Mouse (Mus musculus): ENCODE measurements around the gene Mcub. TPM values are rescaled to one million over a fixed set of nuclear protein-coding genes. Genes with fewer than 3 reads are reported as not detected.

Gene Mcub
- polyA plus RNA-seq, 1 experiment from 2014 or later = 13.7 TPM

DNA sequence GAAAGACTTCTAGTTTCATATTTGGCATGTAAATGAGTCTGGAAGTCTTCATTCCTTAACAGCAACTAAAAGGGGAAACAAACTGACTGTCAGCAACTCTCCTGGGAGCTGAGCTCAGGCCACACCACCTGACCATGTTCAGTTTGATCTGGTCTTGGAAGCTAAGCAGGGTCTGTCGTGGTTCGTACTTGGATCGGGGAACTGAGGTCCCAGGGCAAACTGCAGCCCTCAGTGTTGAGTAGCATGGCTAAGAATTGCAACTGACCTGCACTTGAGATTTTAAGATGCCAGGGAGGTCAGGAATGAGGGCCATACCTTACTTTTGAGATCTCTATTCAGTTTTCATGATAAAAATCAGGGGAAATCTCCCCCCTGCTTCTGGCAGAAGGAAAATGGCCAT is 44.1 kb downstream of the Mcub start:
- Histone ChIP-seq H3K9ac (replicated peaks) (no peak overlapping the region), H3K27ac (no peak overlapping the region), H3K36me3 (no peaks in the 10 kb centered on the region), H3K27me3 (no peaks in the 10 kb centered on the region), H3K4me1 (replicated peaks) (no peaks in the 10 kb centered on the region), H3K9me3 (no peaks in the 10 kb centered on the region), H3K4me2 (no peak overlapping the region), H3K4me3 (replicated peaks) (no peak overlapping the region)
- 97% methylated on average over 3 of the region's 3 CpGs for WGBS
- no peak for ATAC-seq (ENCODE audit: insufficient number of reproducible peaks, insufficient read depth, low FRiP score, low TSS enrichment, low read depth)

DNA sequence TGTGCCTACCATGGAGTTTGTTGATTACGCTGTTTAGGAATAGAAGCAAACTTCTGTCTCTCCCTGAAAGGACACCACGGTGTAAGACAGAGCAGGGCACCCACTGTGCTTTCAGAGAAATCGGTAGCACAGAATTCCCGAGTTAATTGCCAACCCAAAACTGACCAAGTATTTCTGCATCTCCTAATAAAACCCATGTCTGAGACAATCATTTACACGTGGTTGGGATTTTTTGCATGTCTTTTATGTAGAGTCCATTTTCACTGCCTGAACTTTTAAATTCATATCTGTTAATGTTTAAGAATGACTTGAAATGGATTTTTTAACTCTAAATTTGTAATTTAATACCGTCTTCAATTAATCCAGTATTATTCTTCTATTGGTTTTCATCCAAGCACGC is 46.4 kb downstream of the Mcub start:
- WGBS = 84% methylated on average over 7 of the region's 7 CpGs

DNA sequence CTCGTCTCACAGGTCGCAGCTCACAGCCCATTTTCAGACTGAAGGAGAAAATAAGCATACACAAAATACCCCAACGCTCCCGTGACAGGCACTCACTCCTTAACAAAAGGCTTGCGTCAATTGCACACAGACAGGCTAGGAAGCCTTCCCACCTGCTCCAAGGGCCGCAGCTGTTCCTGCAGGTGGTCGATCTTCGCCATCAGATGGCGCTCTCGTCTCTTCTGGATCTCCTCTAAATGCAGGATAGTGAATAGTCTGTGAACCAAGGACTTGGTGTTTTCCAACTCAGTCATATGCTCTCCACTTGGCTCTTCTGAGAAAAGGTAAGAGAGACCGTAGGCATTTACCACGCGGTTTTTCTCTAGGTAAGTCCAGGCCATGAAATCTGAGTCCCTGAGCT is 51.6 kb downstream of the Mcub start:
- Histone ChIP-seq H3K4me1 (replicated peaks) (no peaks in the 10 kb centered on the region), H3K36me3 (peaks cover 25% of the 10 kb centered on the region), H3K4me3 (replicated peaks) (no peak overlapping the region), H3K4me2 (no peak overlapping the region), H3K27ac (no peak overlapping the region), H3K9me3 (no peaks in the 10 kb centered on the region), H3K9ac (replicated peaks) (no peak overlapping the region), H3K27me3 (no peaks in the 10 kb centered on the region)
- ATAC-seq (ENCODE audit: insufficient number of reproducible peaks, insufficient read depth, low FRiP score, low TSS enrichment, low read depth) = peak; percentile 56; the same call in 1 of the 2 replicates
- WGBS = 16% methylated on average over 13 of the region's 13 CpGs

More for the DNA sequence above, 46.4 kb downstream of the Mcub start:
- ATAC-seq (ENCODE audit: insufficient number of reproducible peaks, insufficient read depth, low FRiP score, low TSS enrichment, low read depth) = no peak
- H3K27me3 ChIP-seq = no peaks in the 10 kb centered on the region
- H3K36me3 ChIP-seq = no peaks in the 10 kb centered on the region
- H3K9ac ChIP-seq (replicated peaks) = no peak overlapping the region
- H3K9me3 ChIP-seq = no peaks in the 10 kb centered on the region
- H3K27ac ChIP-seq = no peak overlapping the region
- no peak overlapping the region for H3K4me3 ChIP-seq (replicated peaks)
- H3K4me2 ChIP-seq = no peak overlapping the region
- H3K4me1 ChIP-seq (replicated peaks) = no peaks in the 10 kb centered on the region

DNA sequence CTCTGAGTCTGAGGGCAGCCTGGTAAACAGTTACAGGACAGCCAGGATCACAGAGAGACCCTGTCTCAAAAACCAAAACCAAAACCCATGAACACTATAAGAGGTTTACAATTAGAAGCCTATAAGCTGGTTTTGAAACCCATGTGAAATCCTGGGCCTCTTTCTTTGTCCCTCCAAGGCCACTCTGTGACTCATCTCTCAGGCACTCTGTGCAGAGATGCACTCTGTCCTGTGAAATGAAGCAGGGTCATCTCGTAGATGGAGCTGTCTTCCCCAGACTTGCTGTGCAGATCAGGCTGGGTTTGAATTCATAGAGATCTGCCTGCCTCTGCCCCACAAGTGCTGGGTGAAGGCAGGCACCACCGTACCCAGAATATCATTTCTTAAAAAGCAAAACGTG is 52.6 kb downstream of the Mcub start:
- H3K9ac ChIP-seq (replicated peaks) = no peak overlapping the region
- WGBS = 89% methylated on average over 3 of the region's 3 CpGs
- no peak for ATAC-seq (ENCODE audit: insufficient number of reproducible peaks, insufficient read depth, low FRiP score, low TSS enrichment, low read depth)

DNA sequence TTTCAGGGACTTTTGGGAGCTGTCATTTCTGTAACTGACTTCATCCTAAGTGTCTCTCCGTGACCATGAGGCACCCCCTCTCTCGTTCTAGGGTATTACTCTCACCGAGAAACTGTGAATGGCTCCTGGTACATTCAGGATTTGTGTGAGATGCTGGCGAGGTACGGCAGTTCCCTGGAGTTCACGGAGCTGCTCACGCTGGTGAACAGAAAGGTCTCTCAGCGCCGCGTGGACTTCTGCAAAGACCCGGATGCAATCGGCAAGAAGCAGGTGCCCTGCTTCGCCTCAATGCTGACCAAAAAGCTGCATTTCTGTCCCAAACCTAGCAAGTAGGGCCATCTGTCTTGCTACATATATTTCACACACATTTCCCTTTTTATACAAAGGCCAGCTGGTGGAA is 56.8 kb downstream of the Mcub start:
- no peak overlapping the region for H3K9ac ChIP-seq (replicated peaks)
- H3K9me3 ChIP-seq = no peaks in the 10 kb centered on the region
- H3K36me3 ChIP-seq = peaks cover 76% of the 10 kb centered on the region
- no peak overlapping the region for H3K4me3 ChIP-seq (replicated peaks)
- WGBS = 92% methylated on average over 13 of the region's 13 CpGs
- no peaks in the 10 kb centered on the region for H3K4me1 ChIP-seq (replicated peaks)
- ATAC-seq (ENCODE audit: insufficient number of reproducible peaks, insufficient read depth, low FRiP score, low TSS enrichment, low read depth) = no peak
- H3K27ac ChIP-seq = no peak overlapping the region
- H3K4me2 ChIP-seq = no peak overlapping the region
- H3K27me3 ChIP-seq = no peaks in the 10 kb centered on the region

More for the DNA sequence above, 52.6 kb downstream of the Mcub start:
- Histone ChIP-seq H3K36me3 (peaks cover 35% of the 10 kb centered on the region), H3K4me2 (no peak overlapping the region), H3K4me1 (replicated peaks) (no peaks in the 10 kb centered on the region), H3K27me3 (no peaks in the 10 kb centered on the region), H3K27ac (no peak overlapping the region), H3K4me3 (replicated peaks) (no peak overlapping the region), H3K9me3 (no peaks in the 10 kb centered on the region)

DNA sequence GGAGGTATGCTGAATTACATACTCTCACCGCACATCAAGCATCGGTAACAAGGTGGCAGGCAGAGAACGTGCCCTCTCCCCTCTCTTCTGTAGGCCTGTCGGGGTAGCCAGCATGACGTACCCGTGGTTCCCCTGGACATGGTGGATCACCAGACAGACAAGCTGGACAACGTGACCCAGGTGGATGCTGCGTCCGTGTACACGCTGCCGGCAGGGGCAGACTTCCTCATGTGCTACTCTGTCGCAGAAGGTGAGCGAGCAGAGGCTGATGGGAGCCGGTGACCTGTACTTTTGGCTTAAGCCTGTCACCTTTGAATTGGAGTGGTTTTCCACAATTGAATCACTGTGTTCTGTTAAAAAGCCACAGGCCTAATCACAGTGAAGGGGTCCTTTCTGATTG is 58.0 kb downstream of the Mcub start:
- no peak overlapping the region for H3K9ac ChIP-seq (replicated peaks)
- peaks cover 88% of the 10 kb centered on the region for H3K36me3 ChIP-seq
- H3K27me3 ChIP-seq = no peaks in the 10 kb centered on the region
- H3K9me3 ChIP-seq = no peaks in the 10 kb centered on the region
- ATAC-seq (ENCODE audit: insufficient number of reproducible peaks, insufficient read depth, low FRiP score, low TSS enrichment, low read depth) = no peak
- no peaks in the 10 kb centered on the region for H3K4me1 ChIP-seq (replicated peaks)
- H3K4me2 ChIP-seq = no peak overlapping the region
- H3K27ac ChIP-seq = no peak overlapping the region
- no peak overlapping the region for H3K4me3 ChIP-seq (replicated peaks)
- WGBS = 85% methylated on average over 14 of the region's 14 CpGs

DNA sequence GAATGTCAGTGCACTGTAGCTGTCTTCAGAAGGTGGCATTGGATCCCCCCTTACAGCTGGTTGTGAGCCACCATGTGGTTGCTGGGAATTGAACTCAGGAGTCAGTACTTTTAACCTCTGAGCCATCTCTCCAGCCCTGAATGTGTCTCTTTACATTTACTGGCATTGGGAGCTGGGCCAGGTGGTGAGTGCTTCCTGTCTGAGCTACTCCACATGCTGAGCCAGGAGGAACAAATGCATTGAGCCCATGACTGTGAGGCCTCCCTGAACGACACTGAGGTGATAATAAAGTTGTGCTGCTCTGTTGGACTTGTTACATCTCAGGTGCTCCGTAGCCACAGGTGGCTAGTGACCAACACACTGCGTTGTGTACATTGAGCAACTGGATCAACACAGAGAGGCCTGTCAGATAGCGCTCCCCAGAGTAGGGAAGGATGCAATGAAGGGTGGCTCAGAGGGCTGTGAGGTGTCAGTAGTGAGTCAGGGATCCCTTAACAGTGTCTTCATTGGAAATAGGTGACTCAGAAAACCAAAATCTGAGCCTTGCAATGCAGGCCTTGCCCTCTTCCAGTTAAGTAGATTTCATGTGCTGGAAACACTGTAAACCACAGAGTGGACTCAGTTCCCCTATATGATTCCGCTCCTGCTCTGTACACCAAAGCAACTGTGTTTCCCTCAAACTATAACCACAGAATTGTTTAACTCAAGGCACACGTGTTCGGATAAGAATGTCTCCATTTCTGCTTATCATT is 65.4 kb downstream of the Mcub start:
- Histone ChIP-seq H3K4me3 (replicated peaks) (no peak overlapping the region), H3K9me3 (no peaks in the 10 kb centered on the region), H3K36me3 (peaks cover 49% of the 10 kb centered on the region), H3K9ac (replicated peaks) (no peak overlapping the region), H3K4me2 (no peak overlapping the region), H3K4me1 (replicated peaks) (peaks cover 17% of the 10 kb centered on the region), H3K27me3 (no peaks in the 10 kb centered on the region), H3K27ac (no peak overlapping the region)
- ATAC-seq (ENCODE audit: insufficient number of reproducible peaks, insufficient read depth, low FRiP score, low TSS enrichment, low read depth) = no peak
- 87% methylated on average over 7 of the region's 7 CpGs for WGBS

DNA sequence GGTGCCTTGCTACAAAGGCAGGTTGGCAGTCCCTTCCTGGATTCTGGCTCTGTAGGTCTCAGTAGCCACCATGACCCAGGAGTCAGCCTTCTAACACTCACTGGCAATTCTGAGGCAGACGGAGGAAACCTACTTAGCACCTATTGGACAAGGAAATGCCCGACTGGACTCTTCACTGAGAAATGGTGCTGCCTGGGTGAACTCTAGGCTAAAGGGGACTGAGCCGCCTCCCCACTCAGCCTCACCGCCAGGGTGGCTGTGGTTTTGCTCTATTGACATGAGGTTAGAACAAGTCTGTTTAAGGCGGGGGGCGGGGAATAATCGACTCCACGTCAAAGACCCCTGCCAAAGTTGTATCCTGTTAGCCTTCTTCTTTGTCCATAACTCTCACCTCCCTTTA is 66.1 kb downstream of the Mcub start:
- Histone ChIP-seq H3K27ac (no peak overlapping the region), H3K4me3 (replicated peaks) (no peak overlapping the region)
- WGBS = 79% methylated on average over 8 of the region's 8 CpGs

DNA sequence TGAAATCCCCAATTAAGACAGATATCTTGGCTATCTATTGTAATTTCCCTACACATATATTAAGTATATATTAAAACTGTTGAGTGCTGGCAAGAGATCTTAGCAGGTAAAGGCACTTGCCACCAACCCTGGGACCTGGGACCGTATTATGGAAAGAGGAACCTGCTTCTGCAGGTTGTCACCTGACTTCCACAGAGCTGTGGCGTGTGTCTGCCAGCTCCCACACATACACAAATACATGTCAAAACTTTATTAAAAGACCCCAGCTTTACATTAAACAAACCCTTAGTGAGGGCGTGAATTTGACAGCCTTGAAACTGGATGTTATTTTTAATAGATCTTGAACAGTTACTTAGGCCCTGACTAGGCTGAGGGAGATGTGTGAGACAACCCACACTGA is 66.6 kb downstream of the Mcub start:
- Histone ChIP-seq H3K9me3 (no peaks in the 10 kb centered on the region), H3K4me2 (no peak overlapping the region), H3K27ac (no peak overlapping the region), H3K9ac (replicated peaks) (no peak overlapping the region), H3K4me1 (replicated peaks) (peaks cover 17% of the 10 kb centered on the region), H3K27me3 (no peaks in the 10 kb centered on the region), H3K36me3 (peaks cover 37% of the 10 kb centered on the region), H3K4me3 (replicated peaks) (no peak overlapping the region)
- 91% methylated on average over 3 of the region's 3 CpGs for WGBS
- no peak for ATAC-seq (ENCODE audit: insufficient number of reproducible peaks, insufficient read depth, low FRiP score, low TSS enrichment, low read depth)

More for the DNA sequence above, 66.1 kb downstream of the Mcub start:
- Histone ChIP-seq H3K27me3 (no peaks in the 10 kb centered on the region), H3K4me1 (replicated peaks) (peaks cover 17% of the 10 kb centered on the region), H3K36me3 (peaks cover 42% of the 10 kb centered on the region), H3K9ac (replicated peaks) (no peak overlapping the region), H3K9me3 (no peaks in the 10 kb centered on the region), H3K4me2 (no peak overlapping the region)
- no peak for ATAC-seq (ENCODE audit: insufficient number of reproducible peaks, insufficient read depth, low FRiP score, low TSS enrichment, low read depth)

DNA sequence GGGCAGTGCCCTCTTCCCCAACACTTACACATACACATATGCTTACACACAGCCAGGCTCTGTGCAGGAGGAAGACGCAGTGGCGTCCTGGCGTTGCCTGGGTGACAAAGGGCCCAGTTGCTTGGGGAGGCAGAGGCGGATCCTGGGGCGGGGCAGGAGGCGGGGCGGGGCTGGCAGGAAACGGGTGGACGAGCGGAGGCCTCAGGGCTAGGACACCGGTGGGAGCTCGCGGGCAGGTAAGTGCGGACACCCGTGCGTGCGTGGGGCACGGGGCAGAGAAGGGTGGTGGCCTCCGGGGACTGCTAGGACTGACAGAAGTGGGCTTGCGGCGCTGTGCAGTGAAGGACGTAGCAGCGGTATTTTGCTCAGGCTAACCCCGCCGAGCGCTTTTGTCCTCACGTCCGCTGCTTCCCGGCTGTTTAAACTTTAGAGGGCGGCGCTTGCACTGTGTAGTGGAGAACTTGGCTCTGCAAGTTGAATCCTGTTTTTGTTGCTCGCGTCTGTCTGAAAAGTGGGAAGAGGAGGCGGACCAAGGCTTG is 68.7 kb downstream of the Mcub start, which contains the start of gene Casp6:
Gene Casp6 (plus strand): TSS at position 155 of the 539 bp plus-strand sequence.
- Histone ChIP-seq H3K4me2 (peak within 1 kb of the TSS; percentile 76), H3K4me1 (replicated peaks) (peaks cover 17% of the 10 kb centered on the region), H3K9me3 (no peaks in the 10 kb centered on the region), H3K4me3 (replicated peaks) (peak within 1 kb of the TSS; percentile 67), H3K27me3 (no peaks in the 10 kb centered on the region), H3K9ac (replicated peaks) (peak within 1 kb of the TSS; percentile 81), H3K27ac (peak within 1 kb of the TSS; percentile 85), H3K36me3 (peaks cover 17% of the 10 kb centered on the region; the same call in 1 of the 2 replicates)
- under 1% methylated on average over 34 of the region's 34 CpGs for WGBS
- peak; percentile 96 for ATAC-seq (ENCODE audit: insufficient number of reproducible peaks, insufficient read depth, low FRiP score, low TSS enrichment, low read depth)

DNA sequence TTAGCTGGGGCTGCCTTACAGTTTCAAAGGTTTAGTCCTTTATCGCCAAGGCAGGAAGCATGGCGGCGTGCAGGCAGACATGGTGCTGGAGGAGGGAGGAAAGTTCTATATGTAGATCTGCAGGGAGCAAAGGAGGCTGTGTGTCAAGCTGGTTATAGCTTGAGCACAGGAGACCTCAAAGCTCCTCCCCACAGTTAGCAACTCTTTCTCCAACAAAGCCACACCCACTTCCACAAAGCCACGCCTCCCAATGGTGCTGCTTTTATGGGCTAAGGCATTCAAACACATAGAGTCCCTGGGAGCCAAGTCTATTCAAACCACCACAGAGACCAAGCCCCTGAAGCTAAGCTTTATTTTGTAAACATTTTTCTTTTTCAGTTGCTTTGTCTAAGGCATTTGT is 71.1 kb downstream of the Mcub start:
- Histone ChIP-seq H3K4me3 (replicated peaks) (no peak overlapping the region), H3K9ac (replicated peaks) (no peak overlapping the region), H3K27me3 (no peaks in the 10 kb centered on the region), H3K4me2 (no peak overlapping the region), H3K36me3 (no peaks in the 10 kb centered on the region), H3K27ac (no peak overlapping the region), H3K4me1 (replicated peaks) (peaks cover 13% of the 10 kb centered on the region), H3K9me3 (no peaks in the 10 kb centered on the region)
- ATAC-seq (ENCODE audit: insufficient number of reproducible peaks, insufficient read depth, low FRiP score, low TSS enrichment, low read depth) = no peak
- 60% methylated on average over 4 of the region's 4 CpGs for WGBS

All from limb, embryonic 12.5 days (tissue).